Mouse (Mus musculus): ENCODE data around the gene Gm20388. TPM values are rescaled to one million over a fixed set of nuclear protein-coding genes. Genes with fewer than 3 reads are reported as not detected.

Gm20388 gene
- polyA plus RNA-seq (2011; ENCODE audit: insufficient read depth, insufficient read length, low read depth, missing spikeins): 28.1 and 32.5 TPM in 2 replicates

DNA sequence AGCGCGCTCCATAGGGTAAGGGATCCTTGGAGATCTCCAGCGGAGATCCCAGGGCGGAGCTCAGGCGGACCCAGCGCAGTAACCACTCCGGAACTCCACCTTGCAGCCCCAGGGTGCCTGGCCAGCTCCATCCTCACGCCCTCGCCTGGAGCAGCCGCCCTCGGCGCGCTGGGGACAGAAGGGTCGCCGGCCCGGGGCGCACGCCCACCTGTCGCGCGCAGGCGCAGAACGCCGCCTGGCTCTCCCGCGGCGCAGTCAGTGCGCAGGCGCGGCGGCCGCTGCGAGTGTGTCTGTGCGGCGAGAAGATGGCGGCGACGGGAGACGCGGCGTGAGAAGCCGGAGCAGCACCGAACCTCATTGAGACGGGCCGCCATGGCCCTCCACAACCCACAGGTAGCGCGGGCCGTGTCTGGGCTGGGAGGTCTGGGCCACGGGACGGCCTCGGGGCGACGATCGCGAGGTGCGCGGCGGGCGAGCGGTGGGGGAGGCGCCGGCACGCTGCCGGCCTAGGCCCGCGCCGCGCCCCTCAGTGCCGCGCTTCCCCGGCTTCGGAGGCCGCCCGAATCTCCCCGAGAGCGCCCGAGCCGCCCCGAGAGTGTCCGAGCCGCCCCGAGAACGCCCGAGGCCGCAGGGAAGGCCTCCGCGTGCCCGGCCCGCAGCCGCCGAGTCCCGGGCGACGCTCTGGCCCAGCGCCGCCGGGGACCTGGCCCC, at the start of gene Gm20388:
Gene Gm20388 (plus strand): TSS at position 295 of the 711 bp plus-strand sequence.
- H3K27me3 ChIP-seq (ENCODE audit: control insufficient read depth, insufficient read depth, low read length, poor library complexity, severe bottlenecking): no peaks in the 10 kb centered on the region
- H3K4me3 ChIP-seq (ENCODE audit: low read depth, low read length): peak within 1 kb of the TSS; percentile 72
- H3K9ac ChIP-seq (ENCODE audit: low read depth, poor library complexity, severe bottlenecking): peak within 1 kb of the TSS; percentile 98
- peaks cover 8% of the 10 kb centered on the region for H3K4me1 ChIP-seq (ENCODE audit: control insufficient read depth, insufficient read depth, low read length)
- H3K36me3 ChIP-seq (ENCODE audit: control insufficient read depth, insufficient read depth, low read length, poor library complexity, severe bottlenecking): no peaks in the 10 kb centered on the region
- TF ChIP-seq EP300 (IDR thresholded peaks at IDR 0.05; ENCODE audit: insufficient read depth, low read depth, low read length) (peak; percentile 93), CTCF (IDR thresholded peaks at IDR 0.05; ENCODE audit: low read depth, low read length) (no peak), POLR2A (IDR thresholded peaks at IDR 0.05; ENCODE audit: insufficient read depth, low read length) (peak; percentile 73)
- peak within 1 kb of the TSS; percentile 46 for H3K27ac ChIP-seq (ENCODE audit: insufficient read depth, low read length)
- peaks cover 2% of the 10 kb centered on the region; the same call in 1 of the 2 replicates for H3K9me3 ChIP-seq (replicated peaks; ENCODE audit: control insufficient read depth, insufficient read depth, low read length, poor library complexity, severe bottlenecking)

DNA sequence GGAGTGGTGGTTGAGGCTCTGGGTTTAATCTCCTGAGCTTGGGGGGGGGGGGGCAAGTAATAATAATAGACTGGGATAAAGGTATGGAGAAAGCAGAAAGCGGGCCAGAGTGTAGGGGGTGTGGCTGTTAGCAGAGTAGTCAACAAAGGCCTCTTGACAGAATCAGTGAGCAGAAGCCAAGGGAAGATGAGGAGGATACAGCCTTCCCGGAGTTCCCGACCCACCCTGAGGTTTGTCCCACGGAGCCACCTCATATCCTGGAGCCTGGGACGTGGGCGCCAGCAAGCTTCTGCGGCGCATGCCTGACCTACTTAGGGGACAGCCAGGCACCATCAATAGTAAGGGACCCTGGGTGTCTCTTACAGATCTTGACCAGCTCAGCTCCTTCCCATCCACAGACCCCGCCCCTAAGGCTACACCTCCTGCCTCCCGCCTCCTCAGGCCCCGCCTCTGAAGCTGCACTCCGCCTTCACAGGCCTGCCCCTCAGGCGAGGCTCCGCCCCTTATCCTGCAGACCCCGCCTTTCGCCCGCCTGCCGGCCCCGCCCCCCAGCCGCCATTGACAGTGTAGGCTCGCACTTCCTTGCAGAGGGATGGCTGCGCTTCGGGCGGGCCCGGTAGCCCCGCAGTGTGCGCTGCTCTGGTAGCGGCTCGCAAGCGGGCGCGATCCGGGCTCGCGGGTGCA, 48.8 kb upstream of the Gm20388 start, which contains the start of gene Klhl36:
Gene Klhl36 (plus strand): TSS at position 561 of the 684 bp plus-strand sequence.
- Histone ChIP-seq H3K36me3 (ENCODE audit: control insufficient read depth, insufficient read depth, low read length, poor library complexity, severe bottlenecking) (no peaks in the 10 kb centered on the region), H3K4me1 (ENCODE audit: control insufficient read depth, insufficient read depth, low read length) (no peaks in the 10 kb centered on the region), H3K27me3 (ENCODE audit: control insufficient read depth, insufficient read depth, low read length, poor library complexity, severe bottlenecking) (no peaks in the 10 kb centered on the region; the same call in 1 of the 2 replicates), H3K9me3 (replicated peaks; ENCODE audit: control insufficient read depth, insufficient read depth, low read length, poor library complexity, severe bottlenecking) (no peaks in the 10 kb centered on the region), H3K27ac (ENCODE audit: insufficient read depth, low read length) (no peak within 1 kb of the TSS), H3K4me3 (ENCODE audit: low read depth, low read length) (peak within 1 kb of the TSS; percentile 67), H3K9ac (ENCODE audit: low read depth, poor library complexity, severe bottlenecking) (peak within 1 kb of the TSS; percentile 59)
- TF ChIP-seq CTCF (IDR thresholded peaks at IDR 0.05; ENCODE audit: low read depth, low read length) (no peak), EP300 (IDR thresholded peaks at IDR 0.05; ENCODE audit: insufficient read depth, low read depth, low read length) (no peak), POLR2A (IDR thresholded peaks at IDR 0.05; ENCODE audit: insufficient read depth, low read length) (no peak)

DNA sequence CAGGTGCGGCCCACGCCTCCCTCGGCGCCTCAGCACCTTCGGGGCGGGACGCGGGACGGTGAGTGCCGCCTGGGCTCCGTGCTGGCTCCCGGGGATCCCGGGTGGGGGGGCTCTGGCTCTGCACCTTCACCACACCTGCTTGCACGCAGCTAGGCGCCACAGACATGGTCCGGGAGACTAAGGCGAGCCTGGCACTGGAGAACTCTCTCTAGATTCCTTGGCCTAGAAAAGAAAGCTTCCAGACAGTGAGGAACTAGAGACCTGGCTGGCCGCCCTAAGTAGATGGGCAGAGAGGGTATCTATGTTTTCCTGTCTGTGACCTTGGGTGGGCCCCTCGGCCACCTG, 48.3 kb upstream of the Gm20388 start:
- TF ChIP-seq POLR2A (IDR thresholded peaks at IDR 0.05; ENCODE audit: insufficient read depth, low read length): no peak
- TF ChIP-seq CTCF (IDR thresholded peaks at IDR 0.05; ENCODE audit: low read depth, low read length): no peak
- no peak for TF ChIP-seq EP300 (IDR thresholded peaks at IDR 0.05; ENCODE audit: insufficient read depth, low read depth, low read length)
- Histone ChIP-seq H3K4me1 (ENCODE audit: control insufficient read depth, insufficient read depth, low read length) (no peaks in the 10 kb centered on the region), H3K27me3 (ENCODE audit: control insufficient read depth, insufficient read depth, low read length, poor library complexity, severe bottlenecking) (no peaks in the 10 kb centered on the region; the same call in 1 of the 2 replicates), H3K9ac (ENCODE audit: low read depth, poor library complexity, severe bottlenecking) (peak overlapping the region; percentile 59), H3K9me3 (replicated peaks; ENCODE audit: control insufficient read depth, insufficient read depth, low read length, poor library complexity, severe bottlenecking) (no peaks in the 10 kb centered on the region), H3K4me3 (ENCODE audit: low read depth, low read length) (peak overlapping the region; percentile 67), H3K36me3 (ENCODE audit: control insufficient read depth, insufficient read depth, low read length, poor library complexity, severe bottlenecking) (no peaks in the 10 kb centered on the region), H3K27ac (ENCODE audit: insufficient read depth, low read length) (no peak overlapping the region)

DNA sequence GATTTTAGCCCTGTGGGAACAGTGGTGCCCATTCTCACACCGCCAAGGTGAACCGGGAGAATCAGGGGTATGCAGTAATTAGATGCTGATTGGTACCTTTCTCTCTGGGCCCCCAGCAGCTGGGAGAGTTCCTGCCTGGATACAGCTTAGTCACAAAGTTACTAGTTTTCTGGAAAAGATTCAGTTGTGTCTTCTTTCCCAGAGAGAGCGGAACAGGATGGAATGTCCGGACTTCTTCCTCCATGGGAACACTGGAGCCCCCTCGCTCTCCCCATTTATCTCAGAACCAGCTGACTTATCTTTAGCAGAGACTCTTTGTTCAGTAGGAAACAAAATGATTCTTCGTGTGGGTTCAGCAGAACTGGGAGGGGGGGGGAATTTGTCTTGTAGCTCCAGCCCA, 47.9 kb upstream of the Gm20388 start:
- H3K27ac ChIP-seq (ENCODE audit: insufficient read depth, low read length): no peak overlapping the region
- peak overlapping the region; percentile 59 for H3K9ac ChIP-seq (ENCODE audit: low read depth, poor library complexity, severe bottlenecking)
- peak overlapping the region; percentile 67 for H3K4me3 ChIP-seq (ENCODE audit: low read depth, low read length)
- TF ChIP-seq EP300 (IDR thresholded peaks at IDR 0.05; ENCODE audit: insufficient read depth, low read depth, low read length) (no peak), POLR2A (IDR thresholded peaks at IDR 0.05; ENCODE audit: insufficient read depth, low read length) (no peak), CTCF (IDR thresholded peaks at IDR 0.05; ENCODE audit: low read depth, low read length) (no peak)
- H3K9me3 ChIP-seq (replicated peaks; ENCODE audit: control insufficient read depth, insufficient read depth, low read length, poor library complexity, severe bottlenecking): no peaks in the 10 kb centered on the region
- no peaks in the 10 kb centered on the region for H3K36me3 ChIP-seq (ENCODE audit: control insufficient read depth, insufficient read depth, low read length, poor library complexity, severe bottlenecking)
- no peaks in the 10 kb centered on the region; the same call in 1 of the 2 replicates for H3K27me3 ChIP-seq (ENCODE audit: control insufficient read depth, insufficient read depth, low read length, poor library complexity, severe bottlenecking)
- no peaks in the 10 kb centered on the region for H3K4me1 ChIP-seq (ENCODE audit: control insufficient read depth, insufficient read depth, low read length)

DNA sequence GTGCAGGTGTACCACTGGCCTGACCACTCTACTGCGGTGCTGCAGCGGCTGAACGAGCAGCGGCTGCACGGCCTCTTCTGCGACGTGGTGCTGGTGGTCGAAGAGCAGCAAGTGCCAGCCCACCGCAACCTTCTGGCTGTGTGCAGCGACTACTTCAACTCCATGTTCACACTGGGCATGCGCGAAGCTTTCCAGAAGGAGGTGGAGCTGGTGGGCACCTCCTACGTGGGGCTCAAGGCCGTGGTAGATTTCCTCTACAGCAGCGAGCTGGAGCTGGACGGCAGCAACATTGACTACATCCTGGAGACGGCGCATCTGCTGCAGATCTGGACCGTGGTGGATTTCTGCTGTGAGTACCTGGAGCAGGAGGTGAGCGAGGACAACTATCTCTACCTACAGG, 41.0 kb upstream of the Gm20388 start:
- Histone ChIP-seq H3K9ac (ENCODE audit: low read depth, poor library complexity, severe bottlenecking) (no peak overlapping the region), H3K36me3 (ENCODE audit: control insufficient read depth, insufficient read depth, low read length, poor library complexity, severe bottlenecking) (no peaks in the 10 kb centered on the region), H3K9me3 (replicated peaks; ENCODE audit: control insufficient read depth, insufficient read depth, low read length, poor library complexity, severe bottlenecking) (0 out of 2 replicates have a peak, but pooled peaks cover 3% of the 10 kb centered on the region), H3K27me3 (ENCODE audit: control insufficient read depth, insufficient read depth, low read length, poor library complexity, severe bottlenecking) (no peaks in the 10 kb centered on the region), H3K27ac (ENCODE audit: insufficient read depth, low read length) (no peak overlapping the region), H3K4me3 (ENCODE audit: low read depth, low read length) (peak overlapping the region; percentile 8; the same call in 1 of the 2 replicates), H3K4me1 (ENCODE audit: control insufficient read depth, insufficient read depth, low read length) (peaks cover 3% of the 10 kb centered on the region)
- no peak for TF ChIP-seq EP300 (IDR thresholded peaks at IDR 0.05; ENCODE audit: insufficient read depth, low read depth, low read length)
- no peak for TF ChIP-seq POLR2A (IDR thresholded peaks at IDR 0.05; ENCODE audit: insufficient read depth, low read length)
- no peak for TF ChIP-seq CTCF (IDR thresholded peaks at IDR 0.05; ENCODE audit: low read depth, low read length)

Measured in ES-Bruce4 (cell line).